Mouse (Mus musculus) erythroblast, embryonic 14.5 days (primary cell): ENCODE results near the gene Nup210. TPM values are rescaled to one million over a fixed set of nuclear protein-coding genes. Genes with fewer than 3 reads are reported as not detected.

Experiments used
- H3K27me3 ChIP-seq: 2 replicates; pipeline ENCODE4 v1.6.1; 2012; ENCODE audit warnings: inconsistent platforms; ENCODE audit not compliant: control insufficient read depth
- H3K36me3 ChIP-seq: 2 replicates; pipeline ENCODE4 v1.6.1; 2012; ENCODE audit warnings: mild to moderate bottlenecking, inconsistent platforms; ENCODE audit not compliant: control insufficient read depth
- H3K4me1 ChIP-seq: 2 replicates; pipeline ENCODE4 v1.6.1; 2012; ENCODE audit warnings: inconsistent platforms; ENCODE audit not compliant: control insufficient read depth
- H3K4me3 ChIP-seq: replicated peaks from 2 replicates; pipeline ENCODE3; 2012; ENCODE audit warnings: moderate library complexity, mild to moderate bottlenecking, inconsistent platforms
- H3K9me3 ChIP-seq: 2 replicates; pipeline ENCODE4 v1.6.1; 2012; ENCODE audit warnings: low read length, inconsistent platforms, mixed read lengths; ENCODE audit not compliant: control insufficient read depth
- GATA1 ChIP-seq: IDR thresholded peaks from 2 replicates; pipeline ENCODE4 v1.6.1; 2012; ENCODE audit warnings: low read length, inconsistent platforms, mixed read lengths
- TAL1 ChIP-seq: IDR thresholded peaks from 3 replicates; pipeline ENCODE4 v1.6.1; 2012; ENCODE audit warnings: low read length, inconsistent platforms, mixed read lengths
- polyA plus RNA-seq: library from polyadenylated mRNA; stranded (reverse); fragments of >175 nt; gene quantifications from 2 replicates; pipeline ENCODE4 v1.2.3, GENCODE M21; 2012

Gene Nup210
- polyA plus RNA-seq, 1 experiment: 15.1 TPM

- Histone ChIP-seq H3K27me3 (peaks cover 8% of the 10 kb centered on the region), H3K4me3 (no peak overlapping the region), H3K36me3 (no peaks in the 10 kb centered on the region), H3K9me3 (no peaks in the 10 kb centered on the region), H3K4me1 (peaks cover 47% of the 10 kb centered on the region)
- TF ChIP-seq GATA1 (no peak), TAL1 (no peak)
Measured at GRCm38 (mm10) chr6:91001566-91001965, 115.1 kb downstream of the Nup210 start.

- no peaks in the 10 kb centered on the region for H3K36me3 ChIP-seq
- H3K9me3 ChIP-seq: no peaks in the 10 kb centered on the region
- peaks cover 8% of the 10 kb centered on the region for H3K27me3 ChIP-seq
- no peak overlapping the region for H3K4me3 ChIP-seq
- TF ChIP-seq GATA1 (no peak), TAL1 (no peak)
- peaks cover 41% of the 10 kb centered on the region for H3K4me1 ChIP-seq
Measured at GRCm38 (mm10) chr6:91000819-91001525, 115.7 kb downstream of the Nup210 start.

DNA sequence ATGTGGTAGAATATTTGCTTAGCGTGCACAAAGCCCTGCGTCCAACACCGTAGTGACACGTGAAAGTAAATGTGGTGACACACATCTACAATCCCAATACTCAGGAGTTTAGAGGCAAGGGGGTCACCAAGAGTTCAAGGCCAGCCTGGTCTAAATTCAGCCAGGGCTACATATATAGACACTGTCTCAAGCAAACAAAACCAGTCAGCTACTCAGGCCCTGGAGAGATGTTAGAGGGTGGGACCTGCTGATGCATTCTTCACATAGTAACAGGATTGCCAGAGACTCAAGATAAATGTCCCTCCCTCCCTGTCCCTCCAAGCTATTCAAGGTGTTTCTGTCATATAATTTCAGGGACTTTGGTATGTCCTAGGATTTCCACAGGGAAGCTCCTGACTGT, 117.5 kb downstream of the Nup210 start:
- Histone ChIP-seq H3K9me3 (no peaks in the 10 kb centered on the region), H3K36me3 (no peaks in the 10 kb centered on the region), H3K27me3 (peaks cover 8% of the 10 kb centered on the region), H3K4me1 (peaks cover 44% of the 10 kb centered on the region), H3K4me3 (no peak overlapping the region)
- no peak for TF ChIP-seq TAL1
- no peak for TF ChIP-seq GATA1

- peaks cover 9% of the 10 kb centered on the region for H3K9me3 ChIP-seq
- TF ChIP-seq GATA1 (no peak), TAL1 (no peak)
- H3K4me3 ChIP-seq: no peak overlapping the region
- peaks cover 8% of the 10 kb centered on the region for H3K27me3 ChIP-seq
- H3K4me1 ChIP-seq: peaks cover 39% of the 10 kb centered on the region
- no peaks in the 10 kb centered on the region for H3K36me3 ChIP-seq
Measured at GRCm38 (mm10) chr6:90997025-90997424, 119.6 kb downstream of the Nup210 start.

DNA sequence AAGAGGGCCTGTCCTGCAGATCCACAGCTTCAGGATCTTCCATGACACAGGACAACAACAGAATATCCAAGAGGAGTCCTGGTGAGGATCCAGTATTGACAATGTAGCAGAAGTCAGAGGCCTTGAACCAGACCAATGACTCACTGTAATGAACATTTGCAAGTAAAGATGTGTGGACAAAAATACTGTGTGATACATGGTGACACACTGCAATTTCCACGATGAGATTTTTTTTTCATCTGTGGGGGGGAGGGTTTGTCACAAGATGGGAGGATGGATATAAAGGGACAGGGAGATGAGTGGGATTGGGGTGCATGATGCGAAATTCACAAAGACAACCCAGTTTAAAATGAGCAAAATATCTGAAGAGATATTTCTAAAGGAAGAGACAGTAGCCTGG, 120.4 kb downstream of the Nup210 start:
- TF ChIP-seq GATA1 (no peak), TAL1 (no peak)
- H3K36me3 ChIP-seq: no peaks in the 10 kb centered on the region
- peaks cover 14% of the 10 kb centered on the region for H3K9me3 ChIP-seq
- peaks cover 32% of the 10 kb centered on the region for H3K4me1 ChIP-seq
- no peak overlapping the region for H3K4me3 ChIP-seq
- peaks cover 7% of the 10 kb centered on the region for H3K27me3 ChIP-seq

- no peak for TF ChIP-seq TAL1
- no peak for TF ChIP-seq GATA1
- peaks cover 34% of the 10 kb centered on the region for H3K4me1 ChIP-seq
- H3K4me3 ChIP-seq: peak within 1 kb of the TSS; percentile 68
Measured at GRCm38 (mm10) chr6:90988648-90989317, 127.8 kb downstream of the Nup210 start, which contains the start of gene Iqsec1. Iqsec1 (minus strand) TSS chr6:90988685.

DNA sequence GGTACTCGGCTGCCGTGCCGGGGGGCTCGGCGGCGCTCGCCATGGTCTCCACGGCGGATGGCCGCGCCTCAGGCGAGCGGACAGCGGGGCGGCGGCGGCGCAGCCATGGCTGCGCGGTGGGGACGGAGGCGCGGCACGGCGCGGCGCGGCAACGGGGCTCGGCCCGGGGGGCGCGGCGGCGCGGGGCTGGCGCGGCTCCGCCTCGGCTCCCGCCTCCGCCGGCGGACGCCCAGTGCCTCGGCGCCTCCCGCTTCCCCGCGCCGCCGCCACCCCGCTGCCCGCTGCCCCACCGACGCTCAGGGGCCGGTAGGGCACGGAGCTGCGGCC, 128.4 kb downstream of the Nup210 start:
- H3K9me3 ChIP-seq: peaks cover 23% of the 10 kb centered on the region
- H3K36me3 ChIP-seq: no peaks in the 10 kb centered on the region
- H3K4me1 ChIP-seq: peaks cover 34% of the 10 kb centered on the region
- H3K4me3 ChIP-seq: peak overlapping the region; percentile 68
- H3K27me3 ChIP-seq: peaks cover 65% of the 10 kb centered on the region
- no peak for TF ChIP-seq TAL1
- TF ChIP-seq GATA1: no peak

More at GRCm38 (mm10) chr6:90988648-90989317, 127.8 kb downstream of the Nup210 start, which contains the start of gene Iqsec1:
- Histone ChIP-seq H3K36me3 (no peaks in the 10 kb centered on the region), H3K27me3 (peaks cover 63% of the 10 kb centered on the region), H3K9me3 (peaks cover 23% of the 10 kb centered on the region)

GRCm38 (mm10) chr6:90987561-90988298, 128.9 kb downstream of the Nup210 start:
- Histone ChIP-seq H3K4me3 (peak overlapping the region; percentile 68), H3K36me3 (no peaks in the 10 kb centered on the region), H3K9me3 (peaks cover 21% of the 10 kb centered on the region), H3K27me3 (peaks cover 65% of the 10 kb centered on the region), H3K4me1 (peaks cover 30% of the 10 kb centered on the region)
- TF ChIP-seq GATA1: no peak
- no peak for TF ChIP-seq TAL1

DNA sequence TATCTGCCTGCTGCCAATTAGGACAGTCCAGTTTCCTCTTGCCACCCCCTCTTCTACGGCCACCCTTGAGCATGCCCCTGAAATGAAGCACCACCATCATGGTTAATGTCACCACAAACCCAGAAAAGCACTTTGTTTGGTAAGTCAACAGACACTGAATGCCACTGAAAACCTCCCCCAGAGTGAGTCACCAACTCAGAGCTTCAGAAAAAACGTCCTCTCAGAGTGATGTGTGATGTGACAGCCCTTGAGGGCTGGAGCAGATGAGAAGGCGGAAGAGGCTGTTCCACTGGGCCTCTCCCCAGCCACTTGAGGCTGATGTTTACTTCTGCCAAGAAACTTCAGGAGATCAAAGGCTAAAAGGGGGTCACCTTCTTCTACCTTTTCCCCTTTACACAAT, 132.5 kb downstream of the Nup210 start:
- TF ChIP-seq TAL1 (no peak), GATA1 (no peak)
- Histone ChIP-seq H3K27me3 (peaks cover 55% of the 10 kb centered on the region), H3K36me3 (no peaks in the 10 kb centered on the region), H3K4me1 (peaks cover 18% of the 10 kb centered on the region), H3K4me3 (no peak overlapping the region), H3K9me3 (peaks cover 2% of the 10 kb centered on the region; the same call in 1 of the 2 replicates)
